Mouse (Mus musculus): ENCODE results near the gene Hsbp1.
A peak's percentile ranks its signal among the peaks of the same experiment; 100 is the strongest.

Hsbp1 gene

DNA sequence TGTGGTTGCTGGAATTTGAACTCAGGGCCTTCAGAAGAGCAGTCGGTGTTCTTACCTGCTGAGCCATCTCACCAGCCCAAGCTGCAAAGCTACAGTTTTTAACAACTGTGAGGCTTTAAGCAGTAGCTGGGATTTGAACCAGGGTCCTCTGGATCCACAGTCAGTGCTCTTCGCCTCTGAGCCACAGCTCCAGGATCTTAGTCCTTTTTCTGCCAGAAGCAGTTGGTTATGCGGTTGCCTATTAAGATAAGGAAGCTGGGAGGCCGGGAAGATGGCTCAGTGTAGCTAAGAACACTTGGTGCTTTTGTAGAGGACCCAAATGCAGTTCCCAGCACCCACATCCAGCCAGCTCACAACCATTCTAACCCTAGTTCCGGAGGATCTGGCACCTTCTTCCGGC, 42.7 kb downstream of the Hsbp1 start:
- no peak for DNase-seq (ENCODE audit: low spot score)

DNA sequence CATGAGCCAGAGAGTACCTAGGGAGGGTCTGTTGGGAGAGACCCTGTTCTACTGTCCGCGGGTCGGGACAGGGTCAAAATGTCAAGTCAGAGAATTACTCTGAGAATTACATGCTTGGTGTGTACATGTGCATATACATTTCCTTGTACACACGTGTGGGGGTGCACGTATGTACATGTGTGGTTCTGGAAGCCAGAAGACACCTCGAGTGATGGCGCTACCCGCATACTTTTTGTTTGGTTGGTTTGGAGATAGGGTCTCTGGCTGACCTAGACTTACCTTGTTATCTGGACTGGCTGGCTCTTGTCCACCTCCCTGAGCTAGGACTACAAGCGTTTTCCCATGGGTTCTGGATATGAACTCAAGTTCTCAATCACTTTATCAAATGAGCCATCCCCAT, 49.8 kb downstream of the Hsbp1 start:
- DNase-seq (ENCODE audit: low spot score): no peak

DNA sequence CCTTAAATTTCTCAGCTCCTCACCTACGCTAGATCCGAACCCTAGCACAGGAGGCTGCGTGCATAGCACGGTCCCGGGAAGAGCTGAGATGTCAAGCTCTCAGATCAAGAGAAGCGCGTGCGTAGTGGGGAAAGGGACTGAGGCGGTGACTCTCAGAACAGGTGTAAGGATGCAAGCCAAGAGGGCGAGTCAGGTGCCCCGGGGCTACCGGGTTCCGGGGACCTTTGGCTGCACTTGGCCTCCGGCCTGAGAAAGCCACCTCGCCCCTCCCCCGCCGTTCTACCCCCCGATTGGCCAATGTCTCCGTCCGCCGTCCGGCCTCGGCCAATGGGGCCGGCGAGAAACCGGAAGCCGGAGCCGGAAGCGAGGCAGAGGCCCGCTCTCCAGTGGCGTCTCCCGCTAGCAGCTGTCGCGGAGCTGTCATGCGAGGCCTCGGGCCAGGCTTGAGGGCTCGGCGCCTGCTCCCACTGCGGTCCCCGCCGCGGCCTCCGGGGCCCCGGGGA, 50.3 kb downstream of the Hsbp1 start, which contains the start of gene Mlycd:
Mlycd (plus strand) TSS at position 355 of the 503 bp plus-strand sequence.
- DNase-seq (ENCODE audit: low spot score): peak; percentile 94

- DNase-seq (ENCODE audit: low spot score): no peak
These were observed 51.0 kb downstream of the Hsbp1 start for GRCm38 (mm10) chr8:119395072-119395950.
